ENCODE assay signal across 8 mouse cellular contexts in the genomic region with DNA sequence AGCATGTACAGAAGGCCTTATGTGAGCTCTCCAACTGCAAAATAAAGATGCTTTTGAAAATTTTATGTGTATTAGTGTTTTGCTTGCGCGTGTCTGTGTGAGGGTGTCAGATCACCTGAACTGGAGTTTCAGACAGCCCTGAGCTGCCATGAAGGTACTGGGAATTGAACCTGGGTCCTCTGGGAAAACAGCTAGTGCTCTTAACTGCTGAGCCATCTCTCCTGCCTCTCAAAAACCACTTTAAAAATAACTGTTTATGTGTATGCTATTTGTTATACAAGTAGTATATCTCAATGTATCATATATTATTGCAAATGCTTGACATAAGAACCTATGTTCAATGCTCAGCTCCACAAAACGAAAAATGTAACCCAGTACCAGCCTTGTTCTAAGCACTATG. TPM values are rescaled to one million over a fixed set of nuclear protein-coding genes. Genes with fewer than 3 reads are reported as not detected.
A peak's percentile ranks its signal among the peaks of the same experiment; 100 is the strongest.
DNase-seq lines count a peak whose midpoint lies in the region; ATAC-seq and TF ChIP-seq lines count a peak whose summit lies in the region.

No protein-coding gene starts in this region.

- 77% methylated on average over 3 of the region's 3 CpGs for WGBS in kidney, embryonic 14.5 days
- 74% methylated on average over 3 of the region's 3 CpGs for WGBS in embryonic facial prominence, embryonic 12.5 days
- 71% methylated on average over 3 of the region's 3 CpGs for WGBS in hindbrain, embryonic 12.5 days
- 60% methylated on average over 3 of the region's 3 CpGs for WGBS in liver, postnatal 0 days (ENCODE audit: insufficient replicate concordance)

- H3K36me3 ChIP-seq in kidney, embryonic 14.5 days (ENCODE audit: control insufficient read depth, insufficient read depth, low read length) = peaks cover 34% of the 10 kb centered on the region
- peaks cover 31% of the 10 kb centered on the region for H3K36me3 ChIP-seq in embryonic facial prominence, embryonic 12.5 days
- H3K36me3 ChIP-seq in hindbrain, embryonic 12.5 days = peaks cover 25% of the 10 kb centered on the region
- peaks cover 22% of the 10 kb centered on the region for H3K36me3 ChIP-seq in liver, postnatal 0 days (replicated peaks; ENCODE audit: insufficient read depth, low read length)

- H3K27ac ChIP-seq in kidney, embryonic 14.5 days (ENCODE audit: low read depth, low read length) = no peak overlapping the region
- no peak overlapping the region for H3K27ac ChIP-seq in embryonic facial prominence, embryonic 12.5 days
- no peak overlapping the region for H3K27ac ChIP-seq in hindbrain, embryonic 12.5 days
- no peak overlapping the region for H3K27ac ChIP-seq in liver, postnatal 0 days (ENCODE audit: low read depth)

- TF ChIP-seq CTCF in liver, postnatal 0 days (IDR thresholded peaks at IDR 0.05; ENCODE audit: low read depth) = no peak

- H3K4me1 ChIP-seq in kidney, embryonic 14.5 days (ENCODE audit: control insufficient read depth, insufficient read depth, low read length) = peaks cover 4% of the 10 kb centered on the region
- peaks cover 11% of the 10 kb centered on the region for H3K4me1 ChIP-seq in embryonic facial prominence, embryonic 12.5 days
- H3K4me1 ChIP-seq in hindbrain, embryonic 12.5 days = peaks cover 26% of the 10 kb centered on the region
- peaks cover 12% of the 10 kb centered on the region for H3K4me1 ChIP-seq in liver, postnatal 0 days (ENCODE audit: insufficient read depth)

- ATAC-seq in kidney, embryonic 14.5 days (ENCODE audit: low FRiP score, low TSS enrichment) = no peak
- no peak for ATAC-seq in embryonic facial prominence, embryonic 12.5 days (ENCODE audit: insufficient number of reproducible peaks, insufficient read depth, low FRiP score, low TSS enrichment)
- ATAC-seq in hindbrain, embryonic 12.5 days (ENCODE audit: low FRiP score) = no peak
- no peak for ATAC-seq in liver, postnatal 0 days

- no peak for DNase-seq in kidney, postnatal 14 days
- no peak for DNase-seq in liver, postnatal 0 days
- DNase-seq in frontal cortex, postnatal 25 days (ENCODE audit: low spot score in 2 of 2) = no peak
- no peak for DNase-seq in retina, embryonic 14.5 days (ENCODE audit: low spot score)
- DNase-seq in kidney, adult 9 months = no peak

- peak overlapping the region; percentile 81; the same call in 1 of the 2 replicates for H3K4me3 ChIP-seq in kidney, embryonic 14.5 days (ENCODE audit: low read length)
- H3K4me3 ChIP-seq in embryonic facial prominence, embryonic 12.5 days = 0 out of 2 replicates have a peak overlapping the region, but pooled peaks have one; percentile 87
- peak overlapping the region; percentile 65; the same call in 1 of the 2 replicates for H3K4me3 ChIP-seq in hindbrain, embryonic 12.5 days
- H3K4me3 ChIP-seq in liver, postnatal 0 days (ENCODE audit: low read depth, low read length) = peak overlapping the region; percentile 73; the same call in 1 of the 2 replicates

- no peaks in the 10 kb centered on the region for H3K9me3 ChIP-seq in kidney, embryonic 14.5 days (ENCODE audit: control insufficient read depth, low read length)
- H3K9me3 ChIP-seq in embryonic facial prominence, embryonic 12.5 days = no peaks in the 10 kb centered on the region
- H3K9me3 ChIP-seq in hindbrain, embryonic 12.5 days (replicated peaks) = no peaks in the 10 kb centered on the region
- H3K9me3 ChIP-seq in liver, postnatal 0 days (ENCODE audit: low read length) = no peaks in the 10 kb centered on the region

- no peak for TF ChIP-seq EP300 in liver, postnatal 0 days (IDR thresholded peaks at IDR 0.05; ENCODE audit: low read depth)

- H3K9ac ChIP-seq in kidney, embryonic 14.5 days (ENCODE audit: low read depth, low read length) = no peak overlapping the region
- no peak overlapping the region for H3K9ac ChIP-seq in embryonic facial prominence, embryonic 12.5 days
- no peak overlapping the region for H3K9ac ChIP-seq in hindbrain, embryonic 12.5 days
- H3K9ac ChIP-seq in liver, postnatal 0 days (replicated peaks) = no peak overlapping the region

- H3K27me3 ChIP-seq in kidney, embryonic 14.5 days (ENCODE audit: control insufficient read depth, insufficient read depth, low read length) = no peaks in the 10 kb centered on the region
- H3K27me3 ChIP-seq in embryonic facial prominence, embryonic 12.5 days = no peaks in the 10 kb centered on the region
- H3K27me3 ChIP-seq in hindbrain, embryonic 12.5 days = no peaks in the 10 kb centered on the region
- no peaks in the 10 kb centered on the region for H3K27me3 ChIP-seq in liver, postnatal 0 days (ENCODE audit: insufficient read depth, low read length)

- peak overlapping the region; percentile 70 for H3K4me2 ChIP-seq in kidney, embryonic 14.5 days (replicated peaks; ENCODE audit: low read depth, low read length)
- peak overlapping the region; percentile 71 for H3K4me2 ChIP-seq in embryonic facial prominence, embryonic 12.5 days (replicated peaks)
- H3K4me2 ChIP-seq in hindbrain, embryonic 12.5 days (replicated peaks) = peak overlapping the region; percentile 65
- H3K4me2 ChIP-seq in liver, postnatal 0 days (ENCODE audit: low read depth, low read length) = peak overlapping the region; percentile 98

RNA-seq across cellular contexts. Expression of gene Akap8l, which starts 0.9 kb away (rescaled TPM):
- 81.7 and 93.7 TPM in 2 replicates for polyA plus RNA-seq in kidney, embryonic 14.5 days (2014; fragmentation: Nextera tagmentation; extraction: Ambion mirVana)
- polyA plus RNA-seq in embryonic facial prominence, embryonic 12.5 days (2016; fragmentation: Nextera tagmentation; extraction: Ambion mirVana) = 107 and 118 TPM in 2 replicates
- 134 and 138 TPM in 2 replicates for polyA plus RNA-seq in hindbrain, embryonic 12.5 days (2016; fragmentation: Nextera tagmentation; extraction: Ambion mirVana)
- 21.5 and 23.8 TPM in 2 replicates for polyA plus RNA-seq in liver, postnatal 0 days (2015; fragmentation: Nextera tagmentation; extraction: Ambion mirVana)

RNA-seq across cellular contexts. Expression of gene Akap8, which starts 30.2 kb away (rescaled TPM):
- polyA plus RNA-seq in kidney, embryonic 14.5 days (2014; fragmentation: Nextera tagmentation; extraction: Ambion mirVana) = 60.6 and 62.7 TPM in 2 replicates
- 145 and 148 TPM in 2 replicates for polyA plus RNA-seq in embryonic facial prominence, embryonic 12.5 days (2016; fragmentation: Nextera tagmentation; extraction: Ambion mirVana)
- 131 TPM in 2 replicates for polyA plus RNA-seq in hindbrain, embryonic 12.5 days (2016; fragmentation: Nextera tagmentation; extraction: Ambion mirVana)
- 14.5 and 17.3 TPM in 2 replicates for polyA plus RNA-seq in liver, postnatal 0 days (2015; fragmentation: Nextera tagmentation; extraction: Ambion mirVana)

RNA-seq across cellular contexts. Expression of gene Wiz, which starts 38.0 kb away (rescaled TPM):
- 26.6 and 37.2 TPM in 2 replicates for polyA plus RNA-seq in kidney, embryonic 14.5 days (2014; fragmentation: Nextera tagmentation; extraction: Ambion mirVana)
- polyA plus RNA-seq in embryonic facial prominence, embryonic 12.5 days (2016; fragmentation: Nextera tagmentation; extraction: Ambion mirVana) = 34.0 and 36.5 TPM in 2 replicates
- 45.6 and 52.2 TPM in 2 replicates for polyA plus RNA-seq in hindbrain, embryonic 12.5 days (2016; fragmentation: Nextera tagmentation; extraction: Ambion mirVana)
- polyA plus RNA-seq in liver, postnatal 0 days (2015; fragmentation: Nextera tagmentation; extraction: Ambion mirVana) = 2.7 and 3.2 TPM in 2 replicates

RNA-seq across cellular contexts. Expression of gene Rasal3, which starts 52.1 kb away (rescaled TPM):
- polyA plus RNA-seq in kidney, embryonic 14.5 days (2014; fragmentation: Nextera tagmentation; extraction: Ambion mirVana) = 0.20 and 0.26 TPM in 2 replicates
- 0.69 and 0.74 TPM in 2 replicates for polyA plus RNA-seq in embryonic facial prominence, embryonic 12.5 days (2016; fragmentation: Nextera tagmentation; extraction: Ambion mirVana)
- 0.39 and 0.72 TPM in 2 replicates for polyA plus RNA-seq in hindbrain, embryonic 12.5 days (2016; fragmentation: Nextera tagmentation; extraction: Ambion mirVana)
- polyA plus RNA-seq in liver, postnatal 0 days (2015; fragmentation: Nextera tagmentation; extraction: Ambion mirVana) = 2.9 and 3.1 TPM in 2 replicates
